Mouse (Mus musculus) heart, postnatal 0 days (tissue): ENCODE data around the gene Crat. TPM values are rescaled to one million over a fixed set of nuclear protein-coding genes. Genes with fewer than 3 reads are reported as not detected.
A peak's percentile ranks its signal among the peaks of the same experiment; 100 is the strongest.

ENCODE experiments used
- ATAC-seq: fragments of 200-750 bp; cut with Nextera tagmentation; 2 replicates; pipeline ENCODE4 v1.8.0; 2017; ENCODE audit warnings: low read depth, moderate number of reproducible peaks, moderate library complexity; ENCODE audit not compliant: insufficient read depth
- DNase-seq: peaks from one replicate; pipeline ENCODE4 v3.0.0-alpha.2; 2016; ENCODE audit warnings: low spot score
- H3K27ac ChIP-seq: fragments of 300-500 bp; sonication (generic); 2 replicates; pipeline ENCODE4 v1.5.1; 2014; ENCODE audit warnings: low read depth, mild to moderate bottlenecking
- H3K27me3 ChIP-seq: fragments of 300-500 bp; sonication (generic); 2 replicates; pipeline ENCODE4 v1.6.1; 2014; ENCODE audit warnings: low read length, mixed read lengths; ENCODE audit not compliant: control insufficient read depth, insufficient read depth
- H3K36me3 ChIP-seq: fragments of 300-500 bp; sonication (generic); replicated peaks from 2 replicates; pipeline ENCODE4 v1.6.1; 2014; ENCODE audit warnings: low read length, mixed read lengths; ENCODE audit not compliant: control insufficient read depth, insufficient read depth
- H3K4me1 ChIP-seq: fragments of 300-500 bp; sonication (generic); 2 replicates; pipeline ENCODE4 v1.6.1; 2014; ENCODE audit warnings: antibody characterized with exemption; ENCODE audit not compliant: control insufficient read depth, insufficient read depth
- H3K4me2 ChIP-seq: fragments of 300-500 bp; sonication (generic); 2 replicates; pipeline ENCODE4 v1.6.1; 2014; ENCODE audit warnings: low read depth, mild to moderate bottlenecking, low read length, moderate library complexity
- H3K4me3 ChIP-seq: fragments of 300-500 bp; sonication (generic); 2 replicates; pipeline ENCODE4 v1.5.1; 2014; ENCODE audit warnings: low read depth, low read length
- H3K9ac ChIP-seq: fragments of 300-500 bp; sonication (generic); replicated peaks from 2 replicates; pipeline ENCODE4 v1.6.1; 2014; ENCODE audit warnings: low read depth, low read length, mixed read lengths
- H3K9me3 ChIP-seq: fragments of 300-500 bp; sonication (generic); replicated peaks from 2 replicates; pipeline ENCODE4 v1.6.1; 2016; ENCODE audit warnings: low read length; ENCODE audit not compliant: control insufficient read depth
- CTCF ChIP-seq: IDR thresholded peaks from 2 replicates; pipeline ENCODE4 v1.5.1; 2016; ENCODE audit warnings: antibody characterized with exemption, control low read depth, low read depth
- EP300 ChIP-seq: IDR thresholded peaks from 2 replicates; pipeline ENCODE4 v1.6.1; 2016; ENCODE audit warnings: antibody characterized with exemption, low read depth
- WGBS: fragments of 180-500 bp; shearing (Covaris S2); extraction: QIAGEN DNeasy Blood & Tissue Kit; methylation state at CpG from one replicate; pipeline ENCODE4 v1.1.7; 2014; 5-methylcytosine and 5-hydroxymethylcytosine counted together
- polyA plus RNA-seq: library from polyadenylated mRNA; unstranded; fragments of >200 nt; fragmentation: Nextera tagmentation; extraction: Ambion mirVana; gene quantifications from 2 replicates; pipeline ENCODE4 v1.2.1, GENCODE M21; 2015
- total RNA-seq: library from RNA; depleted of rRNA; stranded (reverse); fragments of >200 nt; gene quantifications from 2 replicates; pipeline ENCODE4 v1.2.3, GENCODE M21; 2014; ENCODE audit warnings: low replicate concordance

The Crat gene
- total and polyA plus RNA-seq, 2 experiments from 2014 or later: 263 to 413 TPM

DNA sequence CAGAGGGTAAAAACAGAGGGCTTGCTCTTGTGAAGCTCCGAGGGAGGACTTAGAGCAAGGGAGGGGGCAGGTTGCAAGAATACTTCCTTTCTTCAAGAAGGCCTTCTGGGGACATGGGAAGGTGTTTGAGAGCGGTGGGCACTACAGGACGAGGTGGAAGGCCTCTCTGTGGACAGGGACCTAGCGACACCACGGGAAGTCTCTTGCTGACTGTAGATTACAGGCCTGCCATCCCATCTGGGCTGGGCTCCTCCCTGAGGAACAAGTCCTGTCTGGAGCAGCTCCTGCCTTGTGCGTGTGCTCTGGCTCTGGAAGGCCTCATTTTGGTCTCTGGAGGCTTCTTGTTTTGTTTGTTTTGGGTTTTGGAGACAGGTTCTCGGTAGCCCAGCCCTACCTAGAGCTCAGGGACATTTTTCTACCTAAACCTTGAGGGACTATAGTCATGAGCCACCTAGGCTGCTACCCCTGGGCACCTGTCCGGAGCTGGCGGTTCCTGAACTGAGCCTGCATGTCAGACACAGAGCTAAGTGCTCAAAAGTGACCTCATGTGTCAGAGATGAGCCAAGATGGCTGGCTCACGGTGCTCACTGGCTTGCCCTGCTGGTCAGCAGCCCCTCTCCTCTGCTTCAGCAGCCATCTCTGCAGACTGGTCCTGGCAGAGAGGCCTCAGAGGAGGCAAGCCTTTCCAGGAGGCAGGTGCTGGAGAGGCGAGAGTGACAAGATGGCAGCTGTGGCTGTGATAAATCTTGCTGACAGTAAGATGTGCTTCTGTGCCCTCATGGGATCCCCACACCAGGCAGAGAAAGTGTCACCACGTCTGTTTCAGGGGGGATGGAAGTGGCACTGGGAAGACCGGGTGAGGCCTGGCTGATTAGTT is 40.7 kb upstream of the Crat start:
- TF ChIP-seq EP300: no peak
- no peak for TF ChIP-seq CTCF
- ATAC-seq (peak; percentile 21; the same call in 1 of the 2 replicates), DNase-seq (no peak)
- WGBS: 49% methylated on average over 13 of the region's 13 CpGs
- no peaks in the 10 kb centered on the region for H3K9me3 ChIP-seq
- H3K27ac ChIP-seq: peak overlapping the region; percentile 32; the same call in 1 of the 2 replicates
- H3K36me3 ChIP-seq: no peaks in the 10 kb centered on the region
- H3K4me2 ChIP-seq: no peak overlapping the region
- H3K9ac ChIP-seq: no peak overlapping the region
- no peak overlapping the region for H3K4me3 ChIP-seq
- peaks cover 16% of the 10 kb centered on the region for H3K4me1 ChIP-seq
- H3K27me3 ChIP-seq: no peaks in the 10 kb centered on the region

DNA sequence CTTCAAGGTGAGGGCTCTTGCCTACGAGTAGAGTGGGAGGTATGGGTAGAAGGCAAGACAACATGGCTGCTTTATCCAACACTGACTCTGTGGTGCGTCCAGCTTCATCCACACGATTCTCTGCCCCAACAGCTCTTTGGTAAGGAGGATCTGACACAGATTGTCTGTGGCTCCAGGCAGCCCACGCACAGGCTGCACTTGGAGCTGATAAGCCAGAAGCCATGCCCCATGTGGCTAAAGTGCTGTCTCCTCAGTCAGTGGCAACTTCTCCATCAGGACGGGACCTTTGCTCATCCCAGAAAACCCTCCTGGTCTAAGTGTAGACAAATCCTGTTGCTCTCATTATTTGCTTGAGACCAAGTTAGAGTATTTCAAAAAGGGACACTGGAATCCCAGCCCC is 39.0 kb upstream of the Crat start:
- Histone ChIP-seq H3K36me3 (peaks cover 11% of the 10 kb centered on the region), H3K27me3 (no peaks in the 10 kb centered on the region), H3K4me1 (peaks cover 16% of the 10 kb centered on the region), H3K9ac (no peak overlapping the region), H3K27ac (no peak overlapping the region), H3K4me3 (no peak overlapping the region), H3K9me3 (no peaks in the 10 kb centered on the region), H3K4me2 (no peak overlapping the region)
- ATAC-seq (no peak), DNase-seq (no peak)
- TF ChIP-seq CTCF (no peak), EP300 (no peak)
- WGBS: 65% methylated on average over 5 of the region's 5 CpGs

DNA sequence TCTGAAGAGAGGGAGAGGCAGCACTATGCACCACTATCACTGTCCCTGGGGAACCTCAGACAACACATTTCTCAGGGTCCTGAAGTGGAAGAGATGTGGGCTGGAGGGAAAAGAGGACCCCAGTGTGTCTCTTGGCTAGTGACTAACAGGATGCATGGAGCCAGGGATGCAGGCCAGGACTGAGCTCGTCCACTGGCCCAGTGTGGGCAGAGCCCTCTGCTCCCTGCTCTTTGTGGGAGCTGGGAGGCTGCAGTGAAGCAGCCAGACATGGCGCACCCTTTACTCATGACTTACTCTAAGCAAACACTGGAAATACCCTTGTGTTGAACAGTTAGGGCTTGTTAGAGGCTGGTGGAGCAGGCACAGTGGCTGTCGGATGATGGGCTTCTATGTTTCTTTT is 38.0 kb upstream of the Crat start:
- WGBS: 86% methylated on average over 3 of the region's 3 CpGs
- H3K27ac ChIP-seq: peak overlapping the region; percentile 15
- no peak overlapping the region for H3K9ac ChIP-seq
- H3K27me3 ChIP-seq: no peaks in the 10 kb centered on the region
- H3K36me3 ChIP-seq: peaks cover 19% of the 10 kb centered on the region
- no peak for DNase-seq
- no peaks in the 10 kb centered on the region for H3K9me3 ChIP-seq
- no peak for ATAC-seq
- peaks cover 16% of the 10 kb centered on the region for H3K4me1 ChIP-seq
- no peak overlapping the region for H3K4me2 ChIP-seq
- no peak for TF ChIP-seq EP300
- no peak for TF ChIP-seq CTCF
- H3K4me3 ChIP-seq: no peak overlapping the region

- TF ChIP-seq EP300 (no peak), CTCF (no peak)
- ATAC-seq (no peak), DNase-seq (no peak)
- Histone ChIP-seq H3K4me3 (no peak overlapping the region), H3K27me3 (no peaks in the 10 kb centered on the region), H3K27ac (no peak overlapping the region), H3K4me1 (peaks cover 15% of the 10 kb centered on the region), H3K9ac (no peak overlapping the region), H3K4me2 (no peak overlapping the region), H3K36me3 (peaks cover 27% of the 10 kb centered on the region), H3K9me3 (no peaks in the 10 kb centered on the region)
- 87% methylated on average over 3 of the region's 3 CpGs for WGBS
Observed at GRCm38 (mm10) chr2:30451525-30451924, 35.9 kb upstream of the Crat start.

- Histone ChIP-seq H3K4me3 (no peak overlapping the region), H3K4me1 (peaks cover 11% of the 10 kb centered on the region), H3K27me3 (no peaks in the 10 kb centered on the region), H3K36me3 (peaks cover 34% of the 10 kb centered on the region), H3K9ac (no peak overlapping the region), H3K9me3 (no peaks in the 10 kb centered on the region), H3K27ac (no peak overlapping the region), H3K4me2 (no peak overlapping the region)
- ATAC-seq (no peak), DNase-seq (no peak)
- peak; percentile 30 for TF ChIP-seq CTCF
- no peak for TF ChIP-seq EP300
- WGBS: 80% methylated on average over 1 of the region's 1 CpGs
Observed at GRCm38 (mm10) chr2:30450530-30450929, 34.9 kb upstream of the Crat start.
